Mouse (Mus musculus): ENCODE data around the gene Vmn2r6.
"Not testable (repeated sequence)": the region's sequence is repeated elsewhere in the genome, so short reads cannot be mapped to it uniquely, and the experiment has no call there.

Vmn2r6 gene

DNA sequence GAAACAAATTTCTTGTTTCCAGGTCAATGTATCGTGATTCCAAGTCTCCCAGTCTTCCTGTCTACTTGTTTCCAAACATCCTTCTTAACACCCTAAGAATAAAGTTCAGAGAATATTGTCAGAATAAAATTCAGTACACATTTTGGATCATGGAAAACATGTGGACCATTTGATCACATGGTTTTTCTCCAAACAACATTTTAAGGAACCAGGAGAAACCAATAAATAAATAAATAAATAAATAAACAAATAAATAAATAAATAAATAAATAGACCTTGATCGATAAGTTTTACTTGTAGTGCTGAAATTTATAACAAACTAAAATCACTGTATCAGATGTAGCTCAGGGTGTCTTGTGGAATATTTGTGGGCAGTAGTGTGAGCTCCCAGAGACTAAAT, at the start of gene Vmn2r6:
Gene Vmn2r6 (minus strand): TSS at position 101 of the 400 bp plus-strand sequence.
- DNase-seq (ENCODE audit: low spot score in 2 of 2) = not testable (repeated sequence)

DNA sequence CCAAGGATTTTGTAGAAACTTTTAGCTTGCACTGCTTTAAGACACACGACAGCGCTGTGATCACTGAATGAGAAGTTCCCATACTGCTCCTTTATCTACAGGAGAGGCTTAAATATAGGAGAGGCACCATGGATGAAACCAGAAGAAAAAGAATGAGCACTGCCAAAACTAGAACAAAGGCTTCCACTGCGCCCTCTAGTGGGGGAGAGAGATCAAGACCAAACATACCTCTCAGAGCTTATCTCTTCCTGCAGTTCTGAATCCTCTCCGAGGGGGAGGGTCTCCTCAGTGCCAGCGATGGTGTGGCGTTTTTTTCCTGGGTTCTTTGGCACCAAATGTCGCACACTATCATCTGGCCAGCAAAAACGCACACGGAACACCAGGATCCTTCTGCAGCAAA, 22.0 kb upstream of the Vmn2r6 start:
- no peak for DNase-seq (ENCODE audit: low spot score in 2 of 2)

DNA sequence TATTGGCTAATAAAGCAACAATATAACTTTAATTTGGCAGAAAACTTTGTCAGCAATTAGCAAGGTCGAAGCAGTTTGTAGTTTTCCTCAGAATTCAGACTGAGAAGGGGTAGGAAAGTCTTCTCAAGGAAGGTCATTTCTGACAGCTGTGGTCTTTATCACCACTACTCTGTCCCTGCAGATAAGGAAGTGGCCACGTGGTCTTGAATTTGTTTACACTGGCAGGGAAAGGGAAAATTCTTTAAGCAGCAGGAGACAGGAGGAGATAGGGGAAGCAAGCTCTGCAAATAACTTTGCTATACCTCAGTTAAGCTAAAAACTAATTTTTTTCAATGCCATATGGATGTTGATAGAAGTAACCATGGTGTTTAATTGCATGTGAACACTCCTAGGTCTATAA, 3.2 kb upstream of the Vmn2r6 start:
- DNase-seq (ENCODE audit: low spot score in 2 of 2) = not testable (repeated sequence)

DNA sequence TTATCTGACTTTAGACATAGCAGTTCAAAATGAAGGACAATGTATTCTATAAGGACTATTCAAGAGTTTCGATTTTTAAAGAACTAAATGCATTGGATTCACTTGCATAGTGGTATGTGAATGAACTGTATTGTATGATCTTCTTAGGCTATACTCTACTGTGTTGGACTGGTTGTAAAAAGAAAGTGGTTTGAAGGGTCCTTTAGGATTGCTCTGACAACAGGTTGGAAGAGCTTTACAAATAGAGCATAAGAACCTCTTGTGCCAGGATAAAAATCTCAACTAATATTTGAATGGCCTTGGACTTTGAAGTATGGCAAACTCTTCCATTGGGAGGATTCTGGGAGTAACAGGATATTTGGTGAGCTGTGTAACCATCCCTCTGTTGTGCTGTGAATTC, 42.0 kb downstream of the Vmn2r6 start:
- not testable (repeated sequence) for DNase-seq (ENCODE audit: low spot score in 2 of 2)

DNA sequence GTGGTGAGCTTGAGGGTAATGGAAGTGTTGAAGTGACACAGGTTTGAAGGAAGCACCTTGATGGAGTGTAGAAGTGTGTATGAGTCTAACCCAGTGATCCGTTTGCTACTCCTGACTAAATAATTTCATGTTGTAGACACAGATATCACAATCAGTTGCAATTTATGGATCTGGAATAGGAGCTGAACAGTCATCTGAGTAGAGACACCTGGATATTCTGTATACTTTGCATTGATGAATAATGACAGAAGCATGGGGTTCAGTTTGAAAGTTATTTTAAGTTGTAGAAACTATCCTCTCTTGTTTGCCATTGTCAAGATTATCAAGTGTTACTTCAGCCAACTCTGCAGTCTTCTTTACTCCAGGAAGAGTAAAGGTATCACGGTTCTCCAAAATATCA, 55.9 kb downstream of the Vmn2r6 start, which contains the start of gene Vmn2r5:
Gene Vmn2r5 (minus strand): TSS at position 101 of the 400 bp plus-strand sequence.
- DNase-seq (ENCODE audit: low spot score in 2 of 2) = not testable (repeated sequence)

Measured in spleen, postnatal 36 days (tissue).